21 mouse cellular contexts compared by ENCODE assay signal in the genomic region with DNA sequence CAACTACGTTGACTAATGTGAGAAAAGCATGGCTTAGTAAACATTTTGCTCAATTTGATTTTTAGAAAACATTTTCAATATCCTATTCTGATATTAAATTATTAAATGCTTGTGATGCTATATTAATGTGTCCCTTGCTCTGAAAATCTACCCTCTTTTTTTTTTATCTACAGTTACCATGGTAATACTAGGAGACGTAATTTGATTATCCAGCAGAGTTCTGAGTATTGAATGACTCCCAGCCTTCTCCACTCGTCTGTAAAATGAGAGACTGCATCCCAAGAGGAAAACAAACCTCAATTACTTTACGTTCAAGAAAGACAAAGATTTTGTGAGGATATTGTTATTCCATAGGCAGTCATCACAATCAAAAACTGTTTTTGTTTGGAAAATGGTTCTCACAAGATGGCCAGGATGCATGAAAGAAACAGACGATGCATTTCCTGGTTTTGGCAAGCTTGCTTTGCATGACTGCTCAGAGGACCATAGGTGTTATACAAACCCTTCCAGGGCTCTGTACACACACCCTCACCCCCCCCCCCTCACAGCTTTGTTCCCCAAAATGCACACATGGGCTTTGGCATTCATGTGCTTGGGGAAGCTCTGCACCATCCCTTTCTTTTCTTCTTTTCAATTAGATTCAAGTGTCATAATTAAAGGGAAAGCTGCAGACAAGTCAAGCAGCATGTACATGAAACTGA.
A peak's percentile ranks its signal among the peaks of the same experiment; 100 is the strongest.
DNase-seq lines count a peak whose midpoint lies in the region; ATAC-seq and TF ChIP-seq lines count a peak whose summit lies in the region.
"Had no signal": no experiment of that assay in that cellular context is flagged by ENCODE, and none has a peak within 500 bp of the region (broad histone marks: within the 10 kb centered on the region; RNA-seq: fewer than 3 reads in every experiment).

No protein-coding gene starts in this region.

- H3K27ac ChIP-seq in intestine, embryonic 14.5 days (ENCODE audit: low read depth) = no peak overlapping the region
- no peak overlapping the region for H3K27ac ChIP-seq in intestine, postnatal 0 days (ENCODE audit: low read depth, low read length)
- H3K27ac ChIP-seq in embryonic facial prominence, embryonic 10.5 days (replicated peaks) = peak overlapping the region; percentile 69
- peak overlapping the region; percentile 55 for H3K27ac ChIP-seq in hindbrain, embryonic 12.5 days
- peak overlapping the region; percentile 35 for H3K27ac ChIP-seq in midbrain, embryonic 15.5 days
- H3K27ac ChIP-seq in layer of hippocampus, adult 2 months = no peak overlapping the region
- H3K27ac ChIP-seq: heart, embryonic 10.5 days had no signal

- TF ChIP-seq CTCF in intestine, postnatal 0 days (IDR thresholded peaks at IDR 0.05; ENCODE audit: low read depth) = no peak
- no peak for TF ChIP-seq CTCF in layer of hippocampus, adult 2 months (conservative IDR thresholded peaks at IDR 0.05)

- H3K4me1 ChIP-seq in intestine, embryonic 14.5 days (replicated peaks; ENCODE audit: control insufficient read depth, insufficient read depth, low read length) = no peaks in the 10 kb centered on the region; the same call in 1 of the 2 replicates
- H3K4me1 ChIP-seq in intestine, postnatal 0 days (replicated peaks; ENCODE audit: control insufficient read depth, insufficient read depth, low read length) = no peaks in the 10 kb centered on the region
- H3K4me1 ChIP-seq in embryonic facial prominence, embryonic 10.5 days = peaks cover 14% of the 10 kb centered on the region
- peaks cover 12% of the 10 kb centered on the region for H3K4me1 ChIP-seq in hindbrain, embryonic 12.5 days
- H3K4me1 ChIP-seq in midbrain, embryonic 15.5 days = peaks cover 7% of the 10 kb centered on the region; the same call in 1 of the 2 replicates
- H3K4me1 ChIP-seq: heart, embryonic 10.5 days had no signal

- H3K4me2 ChIP-seq in intestine, embryonic 14.5 days (ENCODE audit: low read length) = no peak overlapping the region
- no peak overlapping the region for H3K4me2 ChIP-seq in intestine, postnatal 0 days (replicated peaks; ENCODE audit: low read depth)
- no peak overlapping the region for H3K4me2 ChIP-seq in hindbrain, embryonic 12.5 days (replicated peaks)
- H3K4me2 ChIP-seq in midbrain, embryonic 15.5 days = no peak overlapping the region

- H3K9me3 ChIP-seq in intestine, embryonic 14.5 days (ENCODE audit: control insufficient read depth, low read length) = no peaks in the 10 kb centered on the region
- no peaks in the 10 kb centered on the region for H3K9me3 ChIP-seq in intestine, postnatal 0 days (ENCODE audit: control insufficient read depth)
- H3K9me3 ChIP-seq in embryonic facial prominence, embryonic 10.5 days = no peaks in the 10 kb centered on the region
- no peaks in the 10 kb centered on the region; the same call in 1 of the 2 replicates for H3K9me3 ChIP-seq in hindbrain, embryonic 12.5 days (replicated peaks)
- no peaks in the 10 kb centered on the region for H3K9me3 ChIP-seq in midbrain, embryonic 15.5 days
- H3K9me3 ChIP-seq: heart, embryonic 10.5 days had no signal

- ATAC-seq in intestine, embryonic 14.5 days (replicated peaks; ENCODE audit: low FRiP score, low TSS enrichment, low read depth) = no peak
- no peak for ATAC-seq in intestine, postnatal 0 days
- ATAC-seq in hindbrain, embryonic 12.5 days (ENCODE audit: low FRiP score) = 0 out of 2 replicates have a peak, but pooled peaks have one; percentile 30
- peak; percentile 69 for ATAC-seq in midbrain, embryonic 15.5 days (replicated peaks)
- ATAC-seq: activated CD4-positive, CD25-positive, alpha-beta regulatory T cell, adult 4 months; inflammation-experienced regulatory T-cells, adult 6 months; liver, postnatal 0 days had no signal

- H3K27me3 ChIP-seq in intestine, embryonic 14.5 days (replicated peaks; ENCODE audit: control insufficient read depth, insufficient read depth, low read length) = no peaks in the 10 kb centered on the region
- H3K27me3 ChIP-seq in intestine, postnatal 0 days (replicated peaks; ENCODE audit: control insufficient read depth, insufficient read depth, low read length) = no peaks in the 10 kb centered on the region
- no peaks in the 10 kb centered on the region for H3K27me3 ChIP-seq in embryonic facial prominence, embryonic 10.5 days (replicated peaks; ENCODE audit: low read depth, poor library complexity, severe bottlenecking)
- H3K27me3 ChIP-seq in hindbrain, embryonic 12.5 days = no peaks in the 10 kb centered on the region
- H3K27me3 ChIP-seq in midbrain, embryonic 15.5 days (replicated peaks) = no peaks in the 10 kb centered on the region

- H3K4me3 ChIP-seq in intestine, embryonic 14.5 days (ENCODE audit: low read depth, low read length) = no peak overlapping the region
- H3K4me3 ChIP-seq in intestine, postnatal 0 days (ENCODE audit: low read depth, low read length) = no peak overlapping the region
- H3K4me3 ChIP-seq in embryonic facial prominence, embryonic 10.5 days = no peak overlapping the region
- H3K4me3 ChIP-seq in hindbrain, embryonic 12.5 days = no peak overlapping the region
- H3K4me3 ChIP-seq in midbrain, embryonic 15.5 days = no peak overlapping the region
- no peak overlapping the region for H3K4me3 ChIP-seq in layer of hippocampus, adult 2 months
- H3K4me3 ChIP-seq: heart, embryonic 10.5 days had no signal

- H3K9ac ChIP-seq in intestine, embryonic 14.5 days (ENCODE audit: low read length) = no peak overlapping the region
- H3K9ac ChIP-seq in intestine, postnatal 0 days (ENCODE audit: low read depth, low read length) = no peak overlapping the region
- H3K9ac ChIP-seq in hindbrain, embryonic 12.5 days = no peak overlapping the region
- no peak overlapping the region for H3K9ac ChIP-seq in midbrain, embryonic 15.5 days
- H3K9ac ChIP-seq: liver, postnatal 0 days had no signal

- H3K36me3 ChIP-seq in intestine, embryonic 14.5 days (ENCODE audit: control insufficient read depth, insufficient read depth, low read length) = no peaks in the 10 kb centered on the region
- H3K36me3 ChIP-seq in intestine, postnatal 0 days (ENCODE audit: control insufficient read depth, insufficient read depth) = no peaks in the 10 kb centered on the region
- H3K36me3 ChIP-seq in embryonic facial prominence, embryonic 10.5 days (replicated peaks) = no peaks in the 10 kb centered on the region
- H3K36me3 ChIP-seq in hindbrain, embryonic 12.5 days = no peaks in the 10 kb centered on the region
- no peaks in the 10 kb centered on the region for H3K36me3 ChIP-seq in midbrain, embryonic 15.5 days (replicated peaks)
- H3K36me3 ChIP-seq: heart, embryonic 10.5 days had no signal

- WGBS in intestine, embryonic 14.5 days = 67% methylated on average over 5 of the region's 5 CpGs
- 67% methylated on average over 5 of the region's 5 CpGs for WGBS in intestine, postnatal 0 days
- 42% methylated on average over 5 of the region's 5 CpGs for WGBS in embryonic facial prominence, embryonic 10.5 days
- 39% methylated on average over 5 of the region's 5 CpGs for WGBS in hindbrain, embryonic 12.5 days
- WGBS in midbrain, embryonic 15.5 days = 28% methylated on average over 5 of the region's 5 CpGs

- peak; percentile 12 for DNase-seq in intestine, embryonic 14.5 days (ENCODE audit: low spot score)
- no peak for DNase-seq in embryonic facial prominence, embryonic 10.5 days (ENCODE audit: low spot score)
- no peak for DNase-seq in layer of hippocampus, adult 2 months (ENCODE audit: low spot score in 2 of 2)
- no peak for DNase-seq in layer of hippocampus, adult 18-20 months (ENCODE audit: low spot score in 2 of 2)
- no peak for DNase-seq in spleen, postnatal 4 days (ENCODE audit: low spot score in 2 of 2)
- DNase-seq: adrenal gland, postnatal 25 days; cerebellum, postnatal 14 days; embryo, embryonic 11 days; gastrocnemius, postnatal 14 days; heart, postnatal 10 days; kidney, postnatal 25 days; liver; liver, postnatal 0 days; lung, postnatal 14 days; thymus, postnatal 14 days had no signal

Comparison
In these comparisons a context has a peak if more than half of its experiments do, and no peak if none do; other contexts are left out.
1. ATAC-seq: peak in hindbrain, embryonic 12.5 days (single experiment) and midbrain, embryonic 15.5 days (single experiment); none in intestine, embryonic 14.5 days (single experiment) and intestine, postnatal 0 days (single experiment).
2. H3K27ac ChIP-seq: peak in embryonic facial prominence, embryonic 10.5 days (single experiment), hindbrain, embryonic 12.5 days (single experiment) and midbrain, embryonic 15.5 days (single experiment); none in intestine, embryonic 14.5 days (single experiment), intestine, postnatal 0 days (single experiment) and layer of hippocampus, adult 2 months (single experiment).